Mouse (Mus musculus) myocyte (in vitro differentiated cells): Measurements from ENCODE around the gene Samm50. TPM values are rescaled to one million over a fixed set of nuclear protein-coding genes. Genes with fewer than 3 reads are reported as not detected.
A peak's percentile ranks its signal among the peaks of the same experiment; 100 is the strongest.

Experiments
- H3K27me3 ChIP-seq: one replicate; pipeline ENCODE4 v1.6.1; 2011; ENCODE audit not compliant: control insufficient read depth, insufficient read depth, insufficient read length
- H3K36me3 ChIP-seq: one replicate; pipeline ENCODE4 v1.6.1; 2011; ENCODE audit not compliant: control insufficient read depth, insufficient read depth
- H3K4me2 ChIP-seq: one replicate; pipeline ENCODE4 v1.6.1; 2011; ENCODE audit warnings: low read depth, control low read depth
- H3K4me3 ChIP-seq: one replicate; pipeline ENCODE4 v1.5.1; 2011; ENCODE audit warnings: mild to moderate bottlenecking, control low read depth, moderate library complexity
- H3K79me2 ChIP-seq: one replicate; pipeline ENCODE4 v1.6.1; 2011; ENCODE audit not compliant: control insufficient read depth, insufficient read depth
- H3ac ChIP-seq: one replicate; pipeline ENCODE4 v1.6.1; 2011; ENCODE audit not compliant: control insufficient read depth, insufficient read length
- CEBPB ChIP-seq: IDR thresholded peaks from 2 replicates; pipeline ENCODE4 v1.6.1; 2011; ENCODE audit warnings: mild to moderate bottlenecking, moderate library complexity; ENCODE audit not compliant: poor library complexity, insufficient read depth, severe bottlenecking
- E2F4 ChIP-seq: IDR thresholded peaks from one replicate; pipeline ENCODE4 v1.6.1; 2011; ENCODE audit warnings: mild to moderate bottlenecking, control low read depth, moderate library complexity; ENCODE audit not compliant: insufficient read depth
- MAX ChIP-seq: IDR thresholded peaks from one replicate; pipeline ENCODE4 v1.6.1; 2011; ENCODE audit warnings: low read depth, mild to moderate bottlenecking, control low read depth
- MYOD1 ChIP-seq, 3 experiments: IDR thresholded peaks; one replicate each; pipeline ENCODE4 v1.6.1; 2011; ENCODE audit warnings: control low read depth in 2 of 3, low read depth in 2 of 3, mild to moderate bottlenecking in 2 of 3, moderate library complexity in 1 of 3; ENCODE audit not compliant: insufficient read length in 2 of 3, control insufficient read depth in 1 of 3
- MYOG ChIP-seq, 3 experiments: IDR thresholded peaks; one replicate each; pipeline ENCODE4 v1.6.1; 2011; ENCODE audit warnings: control low read depth in 2 of 3, low read depth in 2 of 3, mild to moderate bottlenecking in 2 of 3; ENCODE audit not compliant: insufficient read length in 2 of 3, control insufficient read depth in 1 of 3, insufficient read depth in 1 of 3
- POLR2A ChIP-seq: IDR thresholded peaks from one replicate; pipeline ENCODE4 v1.6.1; 2011; ENCODE audit warnings: low read depth, mild to moderate bottlenecking, control low read depth, moderate library complexity; ENCODE audit not compliant: insufficient read length
- POLR2AphosphoS2 ChIP-seq: IDR thresholded peaks from one replicate; pipeline ENCODE4 v1.6.1; 2011; ENCODE audit warnings: low read depth, control low read depth; ENCODE audit not compliant: insufficient read length
- REST ChIP-seq: IDR thresholded peaks from one replicate; pipeline ENCODE4 v1.6.1; 2011; ENCODE audit warnings: mild to moderate bottlenecking, control low read depth, moderate library complexity; ENCODE audit not compliant: insufficient read depth, insufficient read length
- SRF ChIP-seq: IDR thresholded peaks from one replicate; pipeline ENCODE4 v1.6.1; 2011; ENCODE audit warnings: low read depth; ENCODE audit not compliant: control insufficient read depth, insufficient read length
- TCF12 ChIP-seq: IDR thresholded peaks from one replicate; pipeline ENCODE4 v1.6.1; 2011; ENCODE audit warnings: mild to moderate bottlenecking, control low read depth; ENCODE audit not compliant: poor library complexity, insufficient read depth, severe bottlenecking
- TCF3 ChIP-seq: IDR thresholded peaks from one replicate; pipeline ENCODE4 v1.6.1; 2011; ENCODE audit warnings: low read depth, control low read depth; ENCODE audit not compliant: insufficient read length
- USF1 ChIP-seq: IDR thresholded peaks from one replicate; pipeline ENCODE4 v1.6.1; 2011; ENCODE audit warnings: low read depth, mild to moderate bottlenecking, control low read depth, moderate library complexity
- polyA plus RNA-seq: library from polyadenylated mRNA; unstranded; fragments of >200 nt; fragmentation: generic; extraction: Trizol; gene quantifications from one replicate; pipeline ENCODE4 v1.2.1, GENCODE M21; 2012; ENCODE audit warnings: missing spikeins

Gene Samm50
- polyA plus RNA-seq, 1 experiment, result 116 TPM

GRCm38 (mm10) chr15:84223423-84223822, 31.4 kb downstream of the Samm50 start:
- Histone ChIP-seq H3K36me3 (no peaks in the 10 kb centered on the region), H3ac (no peak overlapping the region), H3K79me2 (no peaks in the 10 kb centered on the region), H3K4me3 (no peak overlapping the region), H3K27me3 (no peaks in the 10 kb centered on the region), H3K4me2 (no peak overlapping the region)
- TF ChIP-seq MYOD1 (IDR thresholded peaks at IDR 0.05; ENCODE audit: control insufficient read depth in 1 of 3, insufficient read length in 2 of 3, low read depth in 2 of 3) (no peak), POLR2A (no peak), POLR2AphosphoS2 (no peak), MAX (no peak), USF1 (no peak), MYOG (IDR thresholded peaks at IDR 0.05; ENCODE audit: control insufficient read depth in 1 of 3, insufficient read depth in 1 of 3, insufficient read length in 2 of 3, low read depth in 2 of 3) (no peak), REST (no peak), SRF (no peak), TCF3 (no peak), E2F4 (no peak), TCF12 (no peak), CEBPB (no peak)

GRCm38 (mm10) chr15:84224779-84225178, 32.7 kb downstream of the Samm50 start:
- H3K4me3 ChIP-seq, result no peak overlapping the region
- no peaks in the 10 kb centered on the region for H3K79me2 ChIP-seq
- H3ac ChIP-seq, result no peak overlapping the region
- H3K4me2 ChIP-seq, result peak overlapping the region; percentile 35
- H3K36me3 ChIP-seq, result no peaks in the 10 kb centered on the region
- H3K27me3 ChIP-seq, result no peaks in the 10 kb centered on the region
- TF ChIP-seq POLR2A (no peak), MYOD1 (IDR thresholded peaks at IDR 0.05; ENCODE audit: control insufficient read depth in 1 of 3, insufficient read length in 2 of 3, low read depth in 2 of 3) (no peak), SRF (no peak), E2F4 (no peak), TCF12 (no peak), TCF3 (no peak), POLR2AphosphoS2 (no peak), CEBPB (no peak), MYOG (IDR thresholded peaks at IDR 0.05; ENCODE audit: control insufficient read depth in 1 of 3, insufficient read depth in 1 of 3, insufficient read length in 2 of 3, low read depth in 2 of 3) (no peak), REST (no peak), MAX (no peak), USF1 (no peak)

GRCm38 (mm10) chr15:84226918-84227317, 34.9 kb downstream of the Samm50 start:
- H3K4me3 ChIP-seq, result no peak overlapping the region
- H3ac ChIP-seq, result no peak overlapping the region
- no peaks in the 10 kb centered on the region for H3K27me3 ChIP-seq
- no peak overlapping the region for H3K4me2 ChIP-seq
- no peaks in the 10 kb centered on the region for H3K36me3 ChIP-seq
- H3K79me2 ChIP-seq, result no peaks in the 10 kb centered on the region
- TF ChIP-seq SRF (no peak), MAX (no peak), E2F4 (no peak), POLR2AphosphoS2 (no peak), USF1 (no peak), REST (no peak), MYOD1 (IDR thresholded peaks at IDR 0.05; ENCODE audit: control insufficient read depth in 1 of 3, insufficient read length in 2 of 3, low read depth in 2 of 3) (no peak), MYOG (IDR thresholded peaks at IDR 0.05; ENCODE audit: control insufficient read depth in 1 of 3, insufficient read depth in 1 of 3, insufficient read length in 2 of 3, low read depth in 2 of 3) (no peak), TCF12 (no peak)

- no peak overlapping the region for H3ac ChIP-seq
- peaks cover 28% of the 10 kb centered on the region for H3K79me2 ChIP-seq
- no peak overlapping the region for H3K4me3 ChIP-seq
- H3K27me3 ChIP-seq, result no peaks in the 10 kb centered on the region
- no peaks in the 10 kb centered on the region for H3K36me3 ChIP-seq
- TF ChIP-seq MYOG (IDR thresholded peaks at IDR 0.05; ENCODE audit: control insufficient read depth in 1 of 3, insufficient read depth in 1 of 3, insufficient read length in 2 of 3, low read depth in 2 of 3), result no peak
- H3K4me2 ChIP-seq, result peak overlapping the region; percentile 97
Observed at GRCm38 (mm10) chr15:84230661-84231060, 38.6 kb downstream of the Samm50 start.

DNA sequence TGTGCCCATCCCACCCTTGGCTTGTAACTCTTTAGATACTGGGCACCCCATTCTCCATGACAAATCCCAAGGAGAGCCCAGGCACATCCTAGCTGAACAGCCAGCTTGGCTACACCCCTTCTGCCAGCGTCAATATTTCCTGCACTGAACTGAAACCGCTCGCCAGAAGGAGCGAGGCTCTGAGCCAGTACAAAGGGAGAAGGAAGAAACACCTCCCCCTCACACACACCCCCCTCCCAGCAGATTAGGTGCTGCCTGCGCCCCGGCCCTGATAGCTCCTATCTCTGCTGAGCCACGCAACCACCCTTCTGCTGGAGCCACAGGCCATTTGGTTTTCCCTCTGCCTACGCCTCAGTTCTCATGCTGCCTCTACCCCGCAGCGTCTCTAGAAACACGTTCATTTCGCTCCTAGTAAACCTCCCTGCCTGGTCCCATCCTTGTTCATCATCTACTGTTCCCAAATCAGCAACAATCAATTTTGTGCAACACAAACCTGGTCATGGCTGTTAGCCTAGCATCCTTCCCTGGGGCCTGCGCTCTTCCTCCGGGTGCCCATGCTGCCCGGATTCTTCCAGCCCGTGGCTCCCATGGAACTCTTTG, 39.2 kb downstream of the Samm50 start:
- Histone ChIP-seq H3K36me3 (no peaks in the 10 kb centered on the region), H3K79me2 (peaks cover 32% of the 10 kb centered on the region), H3K4me2 (peak overlapping the region; percentile 97), H3ac (peak overlapping the region; percentile 66), H3K4me3 (peak overlapping the region; percentile 79), H3K27me3 (no peaks in the 10 kb centered on the region)
- TF ChIP-seq TCF3, result no peak
- no peak for TF ChIP-seq POLR2A
- no peak for TF ChIP-seq E2F4
- TF ChIP-seq REST, result no peak
- no peak for TF ChIP-seq USF1
- TF ChIP-seq MAX, result no peak
- TF ChIP-seq MYOD1 (IDR thresholded peaks at IDR 0.05; ENCODE audit: control insufficient read depth in 1 of 3, insufficient read length in 2 of 3, low read depth in 2 of 3), result no peak
